Mouse (Mus musculus): Measurements from ENCODE around the gene Ddc. TPM values are rescaled to one million over a fixed set of nuclear protein-coding genes. Genes with fewer than 3 reads are reported as not detected.

The Ddc gene
- polyA plus RNA-seq, 1 experiment, result 58.4 TPM

- Histone ChIP-seq H3K27ac (ENCODE audit: insufficient read depth, low read depth, low read length) (no peak overlapping the region), H3K4me1 (ENCODE audit: control insufficient read depth, insufficient read depth, insufficient read length, low read length) (no peaks in the 10 kb centered on the region), H3K4me3 (ENCODE audit: low read depth, low read length) (no peak overlapping the region), H3K27me3 (ENCODE audit: control insufficient read depth, insufficient read depth, low read length) (no peaks in the 10 kb centered on the region), H3K36me3 (ENCODE audit: control insufficient read depth, insufficient read depth, low read length) (peaks cover 27% of the 10 kb centered on the region)
- no peak for TF ChIP-seq CTCF (IDR thresholded peaks at IDR 0.05; ENCODE audit: extremely low read depth, insufficient read length, insufficient replicate concordance, low read depth, low read length)
- TF ChIP-seq POLR2A (IDR thresholded peaks at IDR 0.05; ENCODE audit: low read depth, low read length), result no peak
- WGBS, result 85% methylated on average over 11 of the region's 11 CpGs
Measured at GRCm38 (mm10) chr11:11855685-11856131, 42.2 kb downstream of the Ddc start.

- H3K4me1 ChIP-seq (ENCODE audit: control insufficient read depth, insufficient read depth, insufficient read length, low read length), result no peaks in the 10 kb centered on the region
- WGBS, result 68% methylated on average over 6 of the region's 6 CpGs
- TF ChIP-seq CTCF (IDR thresholded peaks at IDR 0.05; ENCODE audit: extremely low read depth, insufficient read length, insufficient replicate concordance, low read depth, low read length), result no peak
- no peak for TF ChIP-seq POLR2A (IDR thresholded peaks at IDR 0.05; ENCODE audit: low read depth, low read length)
- H3K36me3 ChIP-seq (ENCODE audit: control insufficient read depth, insufficient read depth, low read length), result peaks cover 25% of the 10 kb centered on the region
- no peaks in the 10 kb centered on the region for H3K27me3 ChIP-seq (ENCODE audit: control insufficient read depth, insufficient read depth, low read length)
- no peak overlapping the region for H3K4me3 ChIP-seq (ENCODE audit: low read depth, low read length)
- H3K27ac ChIP-seq (ENCODE audit: insufficient read depth, low read depth, low read length), result no peak overlapping the region
Measured at GRCm38 (mm10) chr11:11855061-11855672, 42.8 kb downstream of the Ddc start.

GRCm38 (mm10) chr11:11853731-11854461 is 44.0 kb downstream of the Ddc start:
- no peaks in the 10 kb centered on the region for H3K27me3 ChIP-seq (ENCODE audit: control insufficient read depth, insufficient read depth, low read length)
- H3K4me1 ChIP-seq (ENCODE audit: control insufficient read depth, insufficient read depth, insufficient read length, low read length), result no peaks in the 10 kb centered on the region
- 49% methylated on average over 4 of the region's 4 CpGs for WGBS
- TF ChIP-seq POLR2A (IDR thresholded peaks at IDR 0.05; ENCODE audit: low read depth, low read length) (no peak), CTCF (IDR thresholded peaks at IDR 0.05; ENCODE audit: extremely low read depth, insufficient read length, insufficient replicate concordance, low read depth, low read length) (no peak)
- no peak overlapping the region for H3K4me3 ChIP-seq (ENCODE audit: low read depth, low read length)
- no peak overlapping the region for H3K27ac ChIP-seq (ENCODE audit: insufficient read depth, low read depth, low read length)
- H3K36me3 ChIP-seq (ENCODE audit: control insufficient read depth, insufficient read depth, low read length), result peaks cover 25% of the 10 kb centered on the region

GRCm38 (mm10) chr11:11851957-11852505 is 45.9 kb downstream of the Ddc start:
- H3K27ac ChIP-seq (ENCODE audit: insufficient read depth, low read depth, low read length), result no peak overlapping the region
- WGBS, result 88% methylated on average over 6 of the region's 6 CpGs
- H3K4me1 ChIP-seq (ENCODE audit: control insufficient read depth, insufficient read depth, insufficient read length, low read length), result no peaks in the 10 kb centered on the region

GRCm38 (mm10) chr11:11850476-11851267 is 47.3 kb downstream of the Ddc start:
- H3K4me1 ChIP-seq (ENCODE audit: control insufficient read depth, insufficient read depth, insufficient read length, low read length), result no peaks in the 10 kb centered on the region
- TF ChIP-seq CTCF (IDR thresholded peaks at IDR 0.05; ENCODE audit: extremely low read depth, insufficient read length, insufficient replicate concordance, low read depth, low read length) (no peak), POLR2A (IDR thresholded peaks at IDR 0.05; ENCODE audit: low read depth, low read length) (no peak)
- no peaks in the 10 kb centered on the region for H3K27me3 ChIP-seq (ENCODE audit: control insufficient read depth, insufficient read depth, low read length)
- no peak overlapping the region for H3K27ac ChIP-seq (ENCODE audit: insufficient read depth, low read depth, low read length)
- peaks cover 12% of the 10 kb centered on the region for H3K36me3 ChIP-seq (ENCODE audit: control insufficient read depth, insufficient read depth, low read length)
- no peak overlapping the region for H3K4me3 ChIP-seq (ENCODE audit: low read depth, low read length)
- 87% methylated on average over 6 of the region's 6 CpGs for WGBS

More at GRCm38 (mm10) chr11:11851957-11852505, 45.9 kb downstream of the Ddc start:
- Histone ChIP-seq H3K4me3 (ENCODE audit: low read depth, low read length) (no peak overlapping the region), H3K36me3 (ENCODE audit: control insufficient read depth, insufficient read depth, low read length) (peaks cover 17% of the 10 kb centered on the region), H3K27me3 (ENCODE audit: control insufficient read depth, insufficient read depth, low read length) (no peaks in the 10 kb centered on the region)
- TF ChIP-seq CTCF (IDR thresholded peaks at IDR 0.05; ENCODE audit: extremely low read depth, insufficient read length, insufficient replicate concordance, low read depth, low read length) (no peak), POLR2A (IDR thresholded peaks at IDR 0.05; ENCODE audit: low read depth, low read length) (no peak)

GRCm38 (mm10) chr11:11849513-11850311 is 48.2 kb downstream of the Ddc start:
- TF ChIP-seq POLR2A (IDR thresholded peaks at IDR 0.05; ENCODE audit: low read depth, low read length) (no peak), CTCF (IDR thresholded peaks at IDR 0.05; ENCODE audit: extremely low read depth, insufficient read length, insufficient replicate concordance, low read depth, low read length) (no peak)
- 74% methylated on average over 13 of the region's 13 CpGs for WGBS
- Histone ChIP-seq H3K27ac (ENCODE audit: insufficient read depth, low read depth, low read length) (no peak overlapping the region), H3K27me3 (ENCODE audit: control insufficient read depth, insufficient read depth, low read length) (no peaks in the 10 kb centered on the region), H3K36me3 (ENCODE audit: control insufficient read depth, insufficient read depth, low read length) (peaks cover 13% of the 10 kb centered on the region), H3K4me3 (ENCODE audit: low read depth, low read length) (no peak overlapping the region), H3K4me1 (ENCODE audit: control insufficient read depth, insufficient read depth, insufficient read length, low read length) (no peaks in the 10 kb centered on the region)

All from small intestine, adult 2 months (tissue).